Mouse (Mus musculus) right cerebral cortex, adult 2 months (tissue): Measurements from ENCODE around the gene Peak1.
A peak's percentile ranks its signal among the peaks of the same experiment; 100 is the strongest.

Experiments
- DNase-seq, 2 experiments: peaks; one replicate each; pipeline ENCODE4 v3.0.0; 2021 to 2022; ENCODE audit warnings: low spot score in 2 of 2

The Peak1 gene

DNA sequence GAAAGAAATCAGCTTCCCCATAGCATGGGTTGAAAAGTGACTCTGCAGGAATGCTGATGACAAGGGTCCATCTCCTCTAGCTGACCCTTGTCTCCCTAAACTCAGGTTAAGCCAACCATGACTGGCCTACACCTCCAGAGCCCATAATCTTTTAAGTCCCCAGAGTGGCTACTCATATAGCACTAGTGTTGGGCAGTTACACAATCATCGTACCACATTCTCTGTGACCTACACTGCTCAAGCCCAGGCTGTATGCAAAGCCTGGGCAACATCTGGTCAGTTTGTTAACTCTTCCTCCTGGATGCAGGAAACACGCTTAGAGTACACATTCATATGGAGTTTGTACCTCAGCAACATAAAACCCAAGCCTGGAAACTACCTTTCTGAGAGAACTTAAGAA, 217.7 kb downstream of the Peak1 start:
- DNase-seq, result no peak

GRCm38 (mm10) chr9:56196921-56197320, 220.9 kb downstream of the Peak1 start:
- DNase-seq, result no peak

DNA sequence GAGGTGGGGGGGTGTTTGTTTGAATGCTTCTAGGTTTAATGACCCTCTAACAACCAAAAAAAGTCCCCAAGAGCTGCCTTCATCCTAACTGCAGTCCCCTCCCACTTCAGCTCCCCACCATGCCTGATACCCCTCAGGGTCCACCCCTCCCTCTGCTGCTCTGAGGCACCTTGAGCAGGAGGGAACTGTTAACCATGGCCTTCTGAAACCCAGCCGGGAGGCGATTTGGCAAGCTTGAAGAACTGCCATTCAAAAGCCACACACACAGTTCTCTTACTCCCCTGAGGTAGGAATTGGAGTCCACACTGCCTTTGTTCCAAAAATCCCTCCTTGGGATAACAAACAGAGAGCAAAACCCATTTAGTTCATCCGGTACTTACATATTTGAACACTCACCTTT, 222.7 kb downstream of the Peak1 start:
- no peak for DNase-seq

GRCm38 (mm10) chr9:56191498-56192455, 226.1 kb downstream of the Peak1 start:
- DNase-seq, result no peak

- no peak for DNase-seq
Observed at GRCm38 (mm10) chr9:56180118-56180781, 237.6 kb downstream of the Peak1 start.

GRCm38 (mm10) chr9:56179416-56180117, 238.3 kb downstream of the Peak1 start:
- no peak for DNase-seq

DNA sequence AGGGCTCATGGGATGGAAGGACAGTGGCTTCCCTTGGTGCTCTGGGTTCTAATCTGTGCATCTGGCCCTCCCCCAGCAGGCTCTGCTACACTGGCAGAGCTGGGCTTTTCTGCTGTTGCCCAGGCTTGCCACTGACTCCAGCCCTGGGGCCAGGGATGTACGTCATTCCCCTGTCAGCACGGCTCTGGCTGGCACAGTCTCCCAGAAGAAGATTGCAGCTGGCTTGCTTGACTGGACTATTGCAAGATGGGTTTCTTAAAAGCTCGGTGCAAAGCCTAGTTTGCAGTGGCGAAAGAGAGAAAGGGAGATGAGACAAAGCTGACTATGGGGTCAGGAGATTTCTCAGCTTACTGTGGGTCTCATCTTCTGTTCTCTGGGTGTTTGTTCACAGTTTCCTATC, 240.5 kb downstream of the Peak1 start:
- no peak for DNase-seq

GRCm38 (mm10) chr9:56175316-56175715, 242.6 kb downstream of the Peak1 start:
- no peak for DNase-seq

GRCm38 (mm10) chr9:56167690-56168089, 250.2 kb downstream of the Peak1 start:
- DNase-seq, result no peak

- DNase-seq, result no peak
Observed at GRCm38 (mm10) chr9:56166161-56166560, 251.7 kb downstream of the Peak1 start.

DNA sequence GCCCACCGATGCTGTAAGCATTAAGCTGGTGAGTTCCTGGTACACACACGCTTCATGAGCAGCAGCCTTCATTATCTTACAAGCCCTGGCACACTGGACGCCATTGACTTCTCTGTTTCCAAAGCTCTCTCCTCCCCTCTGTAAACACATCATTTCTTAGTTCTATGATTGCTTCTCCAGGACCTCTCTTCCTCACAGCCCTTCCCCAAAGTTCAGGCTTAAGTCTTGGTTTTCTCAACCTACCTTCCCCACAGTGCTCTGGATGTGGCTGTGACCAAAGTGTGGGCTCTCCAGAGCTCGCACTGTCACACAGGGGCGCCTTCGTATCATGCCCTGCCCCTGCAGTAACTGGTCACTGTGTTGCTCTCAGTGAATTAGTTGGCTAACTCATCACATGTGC, 252.5 kb downstream of the Peak1 start, which contains the start of gene Tspan3:
Gene Tspan3, minus strand, starts transcription at position 101 of the 400 bp plus-strand sequence.
- no peak for DNase-seq

- DNase-seq, result peak; percentile 92 to 93
Observed at GRCm38 (mm10) chr9:56160341-56161141, 257.3 kb downstream of the Peak1 start.

- no peak for DNase-seq
Observed at GRCm38 (mm10) chr9:56159456-56159855, 258.4 kb downstream of the Peak1 start.

DNA sequence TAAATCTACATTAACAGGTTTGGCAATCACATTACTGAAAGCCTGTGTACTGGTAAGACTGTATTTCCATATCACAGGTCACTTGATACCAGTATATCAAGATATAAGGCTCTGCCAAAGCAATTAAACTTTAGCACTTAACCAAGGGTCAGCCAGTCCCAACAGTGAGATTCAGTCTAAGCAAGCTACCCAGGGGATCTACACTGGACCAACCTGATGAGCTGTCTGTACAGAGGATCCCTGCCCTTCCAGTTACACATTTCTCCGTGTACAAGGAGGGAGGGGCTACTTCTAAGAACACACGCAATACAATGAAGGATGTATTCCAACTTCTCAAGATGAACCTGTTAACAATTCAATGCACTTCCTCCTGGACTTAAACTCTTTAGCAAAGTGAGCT, 259.8 kb downstream of the Peak1 start:
- DNase-seq, result no peak

GRCm38 (mm10) chr9:56154572-56154971, 263.3 kb downstream of the Peak1 start:
- DNase-seq, result no peak

DNA sequence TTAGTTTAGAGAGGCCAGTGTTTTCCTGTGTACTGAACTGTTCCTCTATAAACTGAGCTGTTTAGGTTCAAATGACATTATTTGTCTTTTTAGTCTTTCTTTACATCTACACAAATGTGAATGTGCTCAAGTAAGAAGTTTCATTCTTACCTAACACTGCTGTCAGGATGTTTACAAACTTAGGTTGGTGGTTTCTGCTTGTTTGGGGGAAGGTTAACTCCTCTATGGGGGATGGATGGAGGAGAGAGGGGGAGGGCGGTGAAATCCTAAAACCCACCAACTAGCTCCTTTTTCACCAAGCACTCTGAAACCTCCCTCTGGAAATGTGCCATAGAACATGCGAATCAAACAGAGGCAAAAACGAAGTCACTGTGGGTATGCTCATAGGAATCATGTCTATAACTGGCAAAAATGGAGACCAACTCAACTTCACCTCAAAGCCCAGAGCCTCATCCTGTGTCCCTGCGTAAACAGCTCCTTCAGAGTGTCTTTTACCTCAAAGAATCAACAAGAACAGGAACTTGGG, 265.3 kb downstream of the Peak1 start:
- no peak for DNase-seq

- DNase-seq, result peak in 1 of 2 experiments; percentile 41
Observed at GRCm38 (mm10) chr9:56151745-56152481, 266.0 kb downstream of the Peak1 start.
